Mouse (Mus musculus) right cerebral cortex, postnatal 4 days (tissue): ENCODE measurements around the gene Kcnip2.
A peak's percentile ranks its signal among the peaks of the same experiment; 100 is the strongest.
"Not testable (repeated sequence)": the region's sequence is repeated elsewhere in the genome, so short reads cannot be mapped to it uniquely, and the experiment has no call there.

ENCODE experiments used
- DNase-seq: peaks from one replicate; pipeline ENCODE4 v3.0.0-alpha.2; 2022

The Kcnip2 gene

GRCm38 (mm10) chr19:45811028-45811674, 4.7 kb downstream of the Kcnip2 start:
- DNase-seq, result no peak

GRCm38 (mm10) chr19:45807732-45808131, 8.1 kb downstream of the Kcnip2 start:
- no peak for DNase-seq

DNA sequence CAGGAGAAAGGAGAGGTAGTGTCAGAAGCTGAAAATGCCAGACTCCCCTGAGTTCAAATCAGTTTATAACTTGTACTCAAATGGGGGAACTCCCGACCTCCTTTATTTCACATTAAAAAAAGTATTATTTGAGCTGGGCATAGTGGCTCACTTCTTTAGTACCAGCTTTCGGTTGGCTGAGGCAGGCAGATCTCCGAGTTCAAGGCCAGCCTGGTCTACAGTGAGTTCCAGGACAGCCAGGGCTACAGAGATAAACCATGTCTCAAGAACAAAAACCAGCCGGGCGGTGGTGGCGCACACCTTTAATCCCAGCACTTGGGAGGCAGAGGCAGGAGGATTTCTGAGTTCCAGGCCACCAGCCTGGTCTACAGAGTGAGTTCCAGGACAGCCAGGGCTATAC, 10.0 kb downstream of the Kcnip2 start:
- not testable (repeated sequence) for DNase-seq

DNA sequence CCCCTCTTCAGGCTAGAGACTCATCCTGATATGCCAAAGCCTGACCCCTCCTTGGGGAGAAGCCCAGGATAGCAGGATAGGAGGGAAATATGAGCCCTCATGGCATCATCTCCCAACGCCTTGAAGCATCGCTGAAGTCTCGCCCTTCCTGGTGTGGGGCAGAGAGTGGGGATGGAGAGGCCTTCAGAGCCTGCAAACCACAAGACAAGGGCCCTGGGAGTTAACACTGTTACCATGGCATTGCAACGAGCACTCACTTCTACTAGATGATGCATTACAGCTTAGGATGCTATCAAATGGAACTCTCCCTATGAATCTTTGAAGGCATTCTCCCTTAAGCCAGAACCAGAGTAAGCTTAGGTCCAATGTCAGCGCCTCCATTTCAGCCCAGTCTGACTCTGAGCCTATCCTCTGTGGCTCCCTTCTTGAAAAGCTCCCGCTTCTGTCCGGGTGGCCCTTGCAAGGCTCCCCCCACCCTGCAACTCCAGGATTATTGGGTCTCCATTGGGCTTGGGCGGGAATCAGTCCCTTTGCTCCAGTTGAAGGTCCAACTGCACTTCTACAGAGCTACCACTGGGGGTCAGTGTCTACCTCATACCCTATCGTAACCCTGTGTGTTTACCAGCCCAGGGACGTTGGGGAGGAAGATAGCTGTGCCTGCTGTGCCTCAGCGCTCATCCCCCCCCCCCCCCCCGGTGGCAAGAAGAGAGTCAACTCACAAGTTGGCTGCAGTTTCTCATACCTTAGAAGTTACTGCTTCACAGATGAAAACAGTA, 11.1 kb downstream of the Kcnip2 start:
- no peak for DNase-seq

DNA sequence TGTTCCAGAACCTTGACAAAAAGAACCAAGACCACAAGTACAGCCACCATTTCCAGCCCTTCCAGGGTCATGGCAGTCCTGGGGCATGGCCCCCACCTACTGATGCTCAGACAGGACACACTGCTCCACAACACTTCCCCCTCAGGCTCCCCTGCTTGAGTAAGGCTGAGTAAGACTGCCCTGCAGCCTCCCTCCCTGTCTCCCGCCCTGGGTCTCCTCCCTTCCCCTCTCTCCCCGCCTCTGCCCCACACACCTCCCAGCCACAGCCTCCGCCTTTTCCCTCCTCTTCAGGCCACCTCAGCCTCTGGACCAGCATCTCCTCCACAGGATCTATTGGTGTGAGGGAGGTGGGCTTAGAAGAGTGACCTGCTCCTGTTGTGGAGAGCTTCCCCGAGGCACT, 12.5 kb downstream of the Kcnip2 start:
- DNase-seq, result no peak

GRCm38 (mm10) chr19:45802702-45803101, 13.2 kb downstream of the Kcnip2 start:
- no peak for DNase-seq

DNA sequence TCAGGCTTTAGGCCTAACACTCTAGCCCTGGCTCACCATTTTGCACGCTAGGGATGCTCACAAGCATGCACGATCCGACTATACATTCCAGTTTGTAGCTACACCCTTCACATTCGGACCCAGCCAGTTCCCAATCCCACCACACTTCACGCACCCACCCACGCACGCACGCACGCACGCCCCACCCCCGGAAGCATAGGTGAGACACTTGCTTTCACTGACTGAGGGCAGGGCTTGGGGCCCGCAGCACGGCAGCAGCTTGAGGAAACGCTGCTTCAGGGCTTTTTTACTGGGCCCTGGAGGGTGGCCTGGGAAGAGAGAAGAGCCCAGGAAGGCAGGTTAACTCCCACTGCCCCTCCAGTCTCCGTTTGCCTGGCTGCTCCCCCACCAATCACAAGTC, 19.0 kb downstream of the Kcnip2 start:
- no peak for DNase-seq

DNA sequence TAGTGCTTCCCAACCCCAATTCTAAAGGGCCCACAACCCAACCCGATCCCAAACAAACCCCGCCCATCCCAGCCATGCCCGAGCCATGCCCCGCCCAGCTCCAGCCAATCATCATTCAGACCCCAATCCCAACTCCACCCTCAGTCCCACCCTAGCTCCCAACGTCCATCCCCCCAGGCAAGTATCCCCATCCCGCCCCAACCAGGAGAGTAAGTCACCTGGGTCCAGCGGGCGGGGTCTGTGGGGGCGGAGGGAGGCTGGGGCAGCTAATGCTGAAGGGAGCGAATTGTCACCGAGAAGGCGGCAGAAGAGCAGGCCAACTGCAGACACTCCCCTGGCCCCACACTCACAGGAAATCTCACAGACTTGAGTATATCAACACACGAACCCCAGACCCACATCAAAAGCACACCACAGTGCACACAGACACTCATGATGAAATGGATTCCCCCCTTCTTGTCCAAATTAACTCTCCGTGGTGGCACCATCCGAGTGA, 19.8 kb downstream of the Kcnip2 start:
- DNase-seq, result no peak

DNA sequence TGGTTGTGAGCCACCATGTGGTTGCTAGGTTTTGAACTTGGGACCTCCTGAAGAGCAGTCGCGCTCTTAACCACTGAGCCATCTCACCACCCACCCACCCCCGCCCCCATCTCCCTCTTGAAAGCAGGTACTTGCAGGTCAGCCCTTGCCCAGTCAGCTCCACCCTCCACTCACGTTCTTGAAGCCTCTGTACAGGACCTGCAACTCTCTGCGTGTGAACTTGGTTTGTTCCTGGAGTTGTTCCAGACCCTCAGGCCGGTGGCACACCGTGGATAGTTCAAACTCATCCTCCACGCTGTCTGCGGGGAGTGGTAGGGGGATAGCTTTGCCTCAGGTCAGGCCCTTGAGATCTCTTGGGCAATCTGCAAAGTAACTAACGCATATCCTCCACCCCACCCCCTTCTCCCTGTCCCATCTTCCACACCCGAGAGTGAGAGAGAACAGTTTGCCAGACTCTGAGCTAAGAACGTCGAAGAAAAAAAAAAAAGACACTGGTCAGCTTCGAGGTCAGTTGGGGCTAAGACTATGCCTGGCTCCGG, 20.4 kb downstream of the Kcnip2 start:
- DNase-seq, result no peak

DNA sequence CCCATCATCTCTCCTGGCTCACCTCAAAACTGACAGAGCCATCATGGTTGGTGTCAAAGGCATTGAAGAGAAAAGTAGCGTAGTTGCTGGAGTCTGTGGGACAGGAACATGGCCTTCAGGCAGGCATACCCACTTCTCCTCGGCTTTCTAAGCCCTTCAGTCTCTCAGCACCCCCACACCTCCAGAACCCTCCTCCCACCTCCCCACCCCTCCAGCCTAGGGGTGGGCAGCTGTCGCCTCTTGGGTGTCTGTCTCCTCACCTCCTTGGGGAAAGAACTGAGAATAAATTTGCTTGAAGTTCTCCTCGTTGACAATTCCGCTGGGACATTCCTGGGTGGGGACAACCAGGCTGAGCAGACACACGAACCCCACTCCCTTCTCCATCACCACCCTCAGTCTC, 21.1 kb downstream of the Kcnip2 start:
- no peak for DNase-seq

DNA sequence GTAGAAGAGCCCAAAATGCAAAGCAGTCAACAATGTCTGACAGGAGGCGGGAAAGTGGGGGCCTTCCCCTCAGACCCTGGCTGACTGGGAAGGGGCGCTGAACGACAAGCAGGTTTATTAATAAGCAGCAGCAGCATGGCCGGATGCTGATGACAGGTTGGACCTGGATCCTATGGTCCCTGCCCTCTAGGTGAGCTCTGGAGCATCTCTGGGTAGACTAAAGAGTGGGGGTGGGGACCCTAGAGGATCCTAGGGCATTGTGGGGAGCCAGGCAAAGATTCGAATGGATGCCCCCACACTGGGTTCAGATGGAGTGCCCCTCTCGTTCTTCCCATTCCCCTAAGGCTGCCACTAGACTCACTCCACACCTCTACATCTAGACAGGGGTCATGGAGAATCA, 23.5 kb downstream of the Kcnip2 start:
- no peak for DNase-seq

GRCm38 (mm10) chr19:45789888-45790874, 25.7 kb downstream of the Kcnip2 start:
- no peak for DNase-seq

- DNase-seq, result no peak
These were observed 26.5 kb downstream of the Kcnip2 start for GRCm38 (mm10) chr19:45789365-45789764.

GRCm38 (mm10) chr19:45788337-45788736, 27.5 kb downstream of the Kcnip2 start:
- DNase-seq, result no peak

DNA sequence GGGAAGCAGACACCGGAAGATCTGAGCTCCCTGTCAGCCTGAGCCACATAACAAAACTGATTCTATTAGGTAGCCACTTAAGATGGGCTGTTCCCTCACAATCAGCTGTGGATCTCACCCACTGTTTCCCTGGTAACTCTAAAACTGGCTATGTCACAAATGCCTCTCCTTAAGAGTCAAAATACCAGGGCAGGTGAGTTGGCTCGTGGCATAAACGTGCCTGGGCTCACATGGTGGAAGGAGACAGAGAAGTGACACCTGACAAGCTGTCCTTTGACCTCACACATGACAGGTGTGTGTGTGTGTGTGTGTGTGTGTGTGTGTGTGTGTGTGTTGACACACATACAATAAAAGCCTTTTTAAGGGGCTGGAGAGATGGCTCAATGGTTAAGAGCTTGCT, 28.4 kb downstream of the Kcnip2 start:
- DNase-seq, result no peak

GRCm38 (mm10) chr19:45785470-45785869, 30.4 kb downstream of the Kcnip2 start:
- no peak for DNase-seq

DNA sequence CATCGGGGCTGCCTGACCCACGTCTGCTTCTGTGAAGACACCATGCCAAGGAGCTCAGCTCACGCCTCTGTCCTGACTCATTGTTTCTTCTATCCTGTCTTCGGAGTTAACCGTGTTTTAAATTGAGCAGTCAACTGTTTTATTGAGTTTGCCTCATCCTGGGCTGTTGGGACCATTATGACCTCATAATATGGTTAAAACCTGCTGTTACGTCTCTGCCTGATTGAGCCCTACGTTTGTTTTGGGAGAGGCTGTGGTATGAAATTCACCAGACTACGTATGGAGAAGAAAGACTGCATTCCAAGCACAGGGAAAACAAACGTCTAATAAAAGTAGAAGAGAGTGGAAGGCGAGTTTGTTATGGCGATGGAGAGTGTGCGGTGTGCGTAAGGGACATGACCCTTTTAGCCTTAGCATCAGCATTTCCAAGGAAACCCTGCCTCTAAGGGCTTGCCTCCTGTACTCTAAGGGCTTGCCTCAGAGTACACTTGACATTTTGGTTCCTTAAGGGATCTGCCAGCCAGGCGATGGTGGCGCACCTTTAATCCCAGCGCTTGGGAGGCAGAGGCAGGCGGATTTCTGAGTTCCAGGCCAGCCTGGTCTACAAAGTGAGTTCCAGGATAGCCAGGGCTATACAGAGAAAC, 31.8 kb downstream of the Kcnip2 start:
- DNase-seq, result no peak

DNA sequence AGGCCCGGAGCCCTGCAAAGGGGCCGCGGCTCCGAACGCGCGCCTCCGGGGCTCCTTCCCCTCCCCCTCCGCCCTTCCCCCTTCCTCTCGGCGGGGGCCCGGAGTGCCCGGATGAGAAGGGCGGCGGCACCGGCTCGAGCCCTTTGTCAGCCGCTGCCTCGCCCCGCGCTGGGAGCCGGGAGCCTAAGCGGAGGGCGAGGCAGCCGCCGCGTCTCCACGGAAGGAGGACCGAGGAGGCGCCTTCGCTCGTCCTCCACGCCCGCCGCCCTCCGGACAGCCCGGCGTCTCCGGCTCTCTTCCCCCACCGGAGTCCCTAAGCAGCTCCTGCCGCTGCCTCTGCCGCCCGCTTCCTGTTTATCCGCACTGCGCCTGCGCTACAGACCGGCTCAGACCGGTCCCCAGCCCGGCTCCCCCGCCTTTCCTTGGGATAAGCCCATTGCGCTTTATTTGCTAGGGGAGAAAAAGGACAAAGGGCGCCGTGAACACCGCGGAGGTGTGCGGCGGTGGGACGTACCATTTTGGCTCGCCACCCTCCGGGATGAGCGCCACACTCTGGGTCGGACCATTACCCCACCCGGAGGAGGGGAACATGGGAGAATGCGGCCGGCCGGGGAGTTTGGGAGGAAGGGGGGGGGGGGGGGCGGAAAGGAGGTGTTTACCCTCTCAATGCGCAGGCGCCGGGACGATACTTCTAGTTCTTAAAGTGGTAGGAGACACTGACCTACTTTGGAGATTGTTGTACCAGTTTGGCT, 32.5 kb downstream of the Kcnip2 start, which contains the start of gene Mgea5:
Gene Mgea5, minus strand, starts transcription at position 657 of the 752 bp plus-strand sequence.
- peak; percentile 97 for DNase-seq

DNA sequence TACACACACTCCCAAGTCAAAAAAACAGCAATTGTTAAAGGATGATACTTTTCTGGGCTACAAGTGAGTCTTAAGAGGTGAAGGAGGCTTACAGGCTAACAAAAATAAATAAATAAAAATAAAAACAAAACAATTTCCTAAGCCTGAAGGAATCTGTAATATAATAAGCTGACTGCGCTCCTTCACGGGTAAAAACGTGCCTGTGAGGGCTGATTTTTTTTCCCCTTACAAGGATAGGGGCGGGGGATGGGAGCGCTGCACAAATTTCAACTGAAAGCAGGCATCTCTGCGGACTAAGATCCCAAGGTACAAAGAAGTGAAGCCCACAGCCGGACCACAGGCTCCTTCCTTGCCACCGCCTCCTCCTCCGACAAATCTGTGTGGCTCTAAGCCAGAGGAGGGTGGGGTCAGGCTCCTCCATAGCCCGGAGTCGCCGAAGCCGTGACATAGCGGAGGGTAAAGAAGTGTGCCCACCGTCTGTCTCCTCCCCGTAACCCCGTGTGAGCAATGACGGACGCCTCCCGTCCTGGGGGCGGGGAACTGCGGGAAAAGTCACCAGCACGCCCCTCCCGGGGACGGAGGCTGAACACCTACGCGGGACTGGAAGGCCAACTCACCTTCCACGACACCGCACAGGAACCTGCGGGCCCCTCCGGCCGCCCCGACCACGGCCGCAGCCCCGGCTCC, 33.4 kb downstream of the Kcnip2 start:
- DNase-seq, result peak; percentile 51

DNA sequence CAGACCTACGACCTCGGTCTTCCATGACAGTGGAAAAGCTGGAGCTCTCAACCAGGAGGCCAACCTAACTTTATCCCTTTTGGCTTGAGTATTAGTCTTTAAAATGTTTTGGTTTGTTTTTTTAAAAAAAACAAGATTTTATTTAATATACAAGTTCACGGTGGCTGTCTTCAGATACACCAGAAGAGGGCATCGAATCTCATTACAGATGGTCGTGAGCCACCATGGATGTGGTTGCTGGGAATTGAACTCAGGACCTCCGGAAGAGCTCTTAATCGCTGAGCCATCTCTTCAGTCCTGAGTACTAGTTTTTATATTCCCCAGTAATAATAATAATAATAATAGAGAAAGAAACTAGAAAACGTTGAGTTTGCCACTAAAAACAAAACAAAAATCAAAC, 34.2 kb downstream of the Kcnip2 start:
- DNase-seq, result no peak

DNA sequence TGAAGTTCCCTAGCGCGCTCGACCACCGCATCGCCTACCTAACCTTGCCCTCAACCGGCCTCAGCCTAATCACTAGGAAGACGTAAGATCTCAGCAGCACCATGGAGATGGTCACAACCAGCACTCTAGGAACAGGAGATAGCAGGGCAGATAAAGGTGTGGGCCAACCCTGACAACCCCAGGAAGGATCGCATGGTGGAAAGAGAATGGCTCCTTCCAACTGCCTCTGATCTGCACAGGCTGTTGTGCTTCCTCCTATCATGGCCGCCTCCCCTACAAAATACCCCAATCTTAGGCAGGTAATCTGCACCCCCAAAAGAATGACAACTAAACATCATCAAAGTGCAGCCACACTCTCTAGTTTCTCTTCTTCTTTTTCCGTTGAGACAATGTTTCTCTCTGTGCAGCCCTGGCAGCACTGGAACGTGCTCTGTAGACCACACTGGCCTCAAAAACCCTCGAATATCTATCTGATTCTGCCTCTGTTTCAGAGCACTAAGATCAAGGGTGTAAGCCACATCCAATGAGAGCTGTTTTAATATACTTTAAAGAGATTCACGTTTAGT, 35.4 kb downstream of the Kcnip2 start:
- no peak for DNase-seq
